Comparison of ENCODE assay signal across 7 mouse cellular contexts in genomic region chrX:111462833-111463564, GRCm38 (mm10).
A peak's percentile ranks its signal among the peaks of the same experiment; 100 is the strongest.
DNase-seq lines count a peak whose midpoint lies in the region; ATAC-seq and TF ChIP-seq lines count a peak whose summit lies in the region.

No protein-coding gene starts in this region.

- H3K4me1 ChIP-seq in forebrain, postnatal 0 days (ENCODE audit: insufficient read depth), result no peaks in the 10 kb centered on the region
- H3K4me1 ChIP-seq in hindbrain, postnatal 0 days (ENCODE audit: insufficient read depth, low read length), result no peaks in the 10 kb centered on the region

- peak; percentile 33; the same call in 1 of the 2 replicates for TF ChIP-seq CTCF in forebrain, postnatal 0 days (IDR thresholded peaks at IDR 0.05; ENCODE audit: low read depth)
- TF ChIP-seq CTCF in hindbrain, postnatal 0 days (IDR thresholded peaks at IDR 0.05; ENCODE audit: low read depth), result no peak

- peak overlapping the region; percentile 50 for H3K4me2 ChIP-seq in forebrain, postnatal 0 days (ENCODE audit: low read depth)
- H3K4me2 ChIP-seq in hindbrain, postnatal 0 days (ENCODE audit: low read depth, low read length), result peak overlapping the region; percentile 58

- H3K9ac ChIP-seq in forebrain, postnatal 0 days, result peak overlapping the region; percentile 58
- H3K9ac ChIP-seq in hindbrain, postnatal 0 days (replicated peaks; ENCODE audit: low read length), result peak overlapping the region; percentile 57

- no peaks in the 10 kb centered on the region for H3K9me3 ChIP-seq in forebrain, postnatal 0 days (ENCODE audit: low read length)
- H3K9me3 ChIP-seq in hindbrain, postnatal 0 days (ENCODE audit: low read length), result no peaks in the 10 kb centered on the region

- H3K27ac ChIP-seq in forebrain, postnatal 0 days (ENCODE audit: low read depth, low read length), result peak overlapping the region; percentile 77
- H3K27ac ChIP-seq in hindbrain, postnatal 0 days, result peak overlapping the region; percentile 70; the same call in 1 of the 2 replicates

- 29% methylated on average over 51 of the region's 72 CpGs for WGBS in forebrain, postnatal 0 days
- 28% methylated on average over 48 of the region's 72 CpGs for WGBS in hindbrain, postnatal 0 days

- DNase-seq in adipocyte (ENCODE audit: low spot score), result peak; percentile 52
- DNase-seq in cerebellum, adult 18-20 months, result peak; percentile 56 to 62
- peak; percentile 85 for DNase-seq in forebrain, postnatal 0 days
- DNase-seq in hindbrain, postnatal 0 days (ENCODE audit: low spot score), result peak; percentile 85
- peak; percentile 24 to 60 for DNase-seq in left cerebral cortex, postnatal 25 days (ENCODE audit: low spot score in 2 of 2)
- peak; percentile 83 for DNase-seq in mesoderm, embryonic 11.5 days (ENCODE audit: low read depth, low spot score)
- peak; percentile 71 for DNase-seq in right cerebral cortex, postnatal 4 days

- intact Hi-C loops in left cerebral cortex, postnatal 25 days (cut with DNase I), result no loop called here

- peak overlapping the region; percentile 60 for H3K4me3 ChIP-seq in forebrain, postnatal 0 days (ENCODE audit: low read depth, low read length)
- H3K4me3 ChIP-seq in hindbrain, postnatal 0 days (ENCODE audit: low read length), result peak overlapping the region; percentile 55

- no peaks in the 10 kb centered on the region for H3K27me3 ChIP-seq in forebrain, postnatal 0 days (ENCODE audit: insufficient read depth, low read length)
- H3K27me3 ChIP-seq in hindbrain, postnatal 0 days (ENCODE audit: insufficient read depth, low read length), result no peaks in the 10 kb centered on the region

- no peaks in the 10 kb centered on the region for H3K36me3 ChIP-seq in forebrain, postnatal 0 days (ENCODE audit: insufficient read depth)
- no peaks in the 10 kb centered on the region for H3K36me3 ChIP-seq in hindbrain, postnatal 0 days (ENCODE audit: insufficient read depth, low read length)

- ATAC-seq in forebrain, postnatal 0 days, result peak; percentile 96
- ATAC-seq in hindbrain, postnatal 0 days, result peak; percentile 96

Comparison
In these comparisons a context has a peak if more than half of its experiments do, and no peak if none do; other contexts are left out.
1. Peak in every context shown above with its lines: DNase-seq, ATAC-seq, H3K4me3 ChIP-seq and H3K27ac ChIP-seq.